Mouse (Mus musculus) limb, embryonic 13.5 days (tissue): Measurements from ENCODE around the gene Il22ra1. TPM values are rescaled to one million over a fixed set of nuclear protein-coding genes. Genes with fewer than 3 reads are reported as not detected.

Experiments
- ATAC-seq: fragments of 200-750 bp; cut with Nextera tagmentation; 2 replicates; pipeline ENCODE4 v1.8.0; 2017; ENCODE audit warnings: low read depth, moderate number of reproducible peaks, moderate TSS enrichment; ENCODE audit not compliant: low FRiP score
- H3K27ac ChIP-seq: fragments of 300-500 bp; sonication (generic); 2 replicates; pipeline ENCODE4 v1.5.1; 2015; ENCODE audit warnings: inconsistent platforms, mild to moderate bottlenecking, moderate library complexity
- H3K27me3 ChIP-seq: fragments of 300-500 bp; sonication (generic); 2 replicates; pipeline ENCODE4 v1.6.1; 2015; ENCODE audit warnings: mild to moderate bottlenecking, inconsistent platforms
- H3K36me3 ChIP-seq: fragments of 300-500 bp; sonication (generic); 2 replicates; pipeline ENCODE4 v1.6.1; 2015; ENCODE audit warnings: inconsistent platforms, mild to moderate bottlenecking, moderate library complexity
- H3K4me1 ChIP-seq: fragments of 300-500 bp; sonication (generic); 2 replicates; pipeline ENCODE4 v1.6.1; 2015; ENCODE audit warnings: inconsistent platforms
- H3K4me2 ChIP-seq: fragments of 300-500 bp; sonication (generic); replicated peaks from 2 replicates; pipeline ENCODE4 v1.6.1; 2015; ENCODE audit warnings: inconsistent platforms, mild to moderate bottlenecking, moderate library complexity
- H3K4me3 ChIP-seq: fragments of 300-500 bp; sonication (generic); 2 replicates; pipeline ENCODE4 v1.5.1; 2015; ENCODE audit warnings: moderate library complexity, mild to moderate bottlenecking, inconsistent platforms
- H3K9ac ChIP-seq: fragments of 300-500 bp; sonication (generic); 2 replicates; pipeline ENCODE4 v1.6.1; 2015; ENCODE audit warnings: mild to moderate bottlenecking, inconsistent platforms
- H3K9me3 ChIP-seq: fragments of 300-500 bp; sonication (generic); 2 replicates; pipeline ENCODE4 v1.6.1; 2016; ENCODE audit warnings: inconsistent platforms
- WGBS: fragments of 180-500 bp; shearing (Covaris S2); methylation state at CpG from one replicate; pipeline ENCODE4 v1.1.7; 2015; 5-methylcytosine and 5-hydroxymethylcytosine counted together
- polyA plus RNA-seq: library from polyadenylated mRNA; unstranded; fragments of >200 nt; fragmentation: Nextera tagmentation; extraction: Ambion mirVana; gene quantifications from 2 replicates; pipeline ENCODE4 v1.2.1, GENCODE M21; 2015

Il22ra1 gene
- polyA plus RNA-seq, 1 experiment from 2014 or later: not detected

GRCm38 (mm10) chr4:135738237-135738636, 10.3 kb downstream of the Il22ra1 start:
- H3K27me3 ChIP-seq: no peaks in the 10 kb centered on the region
- H3K4me1 ChIP-seq: peaks cover 10% of the 10 kb centered on the region; the same call in 1 of the 2 replicates
- H3K9me3 ChIP-seq: peaks cover 3% of the 10 kb centered on the region; the same call in 1 of the 2 replicates
- no peaks in the 10 kb centered on the region for H3K36me3 ChIP-seq
- H3K27ac ChIP-seq: no peak overlapping the region
- 29% methylated on average over 5 of the region's 5 CpGs for WGBS
- no peak overlapping the region for H3K4me3 ChIP-seq
- H3K9ac ChIP-seq: no peak overlapping the region
- H3K4me2 ChIP-seq: no peak overlapping the region
- no peak for ATAC-seq

GRCm38 (mm10) chr4:135739148-135739547, 11.2 kb downstream of the Il22ra1 start:
- H3K4me1 ChIP-seq: peaks cover 17% of the 10 kb centered on the region; the same call in 1 of the 2 replicates
- no peak overlapping the region for H3K27ac ChIP-seq
- peaks cover 3% of the 10 kb centered on the region; the same call in 1 of the 2 replicates for H3K9me3 ChIP-seq
- H3K4me2 ChIP-seq: no peak overlapping the region
- H3K27me3 ChIP-seq: no peaks in the 10 kb centered on the region
- H3K36me3 ChIP-seq: no peaks in the 10 kb centered on the region
- no peak overlapping the region for H3K9ac ChIP-seq
- WGBS: 50% methylated on average over 7 of the region's 7 CpGs
- no peak overlapping the region for H3K4me3 ChIP-seq
- ATAC-seq: no peak

- no peak for ATAC-seq
- peaks cover 17% of the 10 kb centered on the region; the same call in 1 of the 2 replicates for H3K4me1 ChIP-seq
- no peak overlapping the region for H3K9ac ChIP-seq
- H3K4me2 ChIP-seq: no peak overlapping the region
- no peak overlapping the region for H3K27ac ChIP-seq
- no peaks in the 10 kb centered on the region for H3K36me3 ChIP-seq
- no peaks in the 10 kb centered on the region for H3K27me3 ChIP-seq
- WGBS: 84% methylated on average over 14 of the region's 14 CpGs
- no peaks in the 10 kb centered on the region for H3K9me3 ChIP-seq
- no peak overlapping the region for H3K4me3 ChIP-seq
Measured at GRCm38 (mm10) chr4:135739672-135740071, 11.7 kb downstream of the Il22ra1 start.

GRCm38 (mm10) chr4:135743520-135743919, 15.5 kb downstream of the Il22ra1 start:
- no peak for ATAC-seq

GRCm38 (mm10) chr4:135744726-135745448, 16.9 kb downstream of the Il22ra1 start:
- H3K4me3 ChIP-seq: no peak overlapping the region
- WGBS: 55% methylated on average over 16 of the region's 16 CpGs
- H3K36me3 ChIP-seq: no peaks in the 10 kb centered on the region
- no peak overlapping the region for H3K27ac ChIP-seq
- no peak overlapping the region for H3K4me2 ChIP-seq
- no peak overlapping the region for H3K9ac ChIP-seq
- no peak for ATAC-seq
- no peaks in the 10 kb centered on the region for H3K27me3 ChIP-seq
- H3K9me3 ChIP-seq: no peaks in the 10 kb centered on the region
- peaks cover 7% of the 10 kb centered on the region; the same call in 1 of the 2 replicates for H3K4me1 ChIP-seq

More at GRCm38 (mm10) chr4:135743520-135743919, 15.5 kb downstream of the Il22ra1 start:
- Histone ChIP-seq H3K36me3 (no peaks in the 10 kb centered on the region), H3K9me3 (no peaks in the 10 kb centered on the region), H3K4me2 (no peak overlapping the region), H3K9ac (no peak overlapping the region), H3K27me3 (no peaks in the 10 kb centered on the region), H3K4me1 (peaks cover 10% of the 10 kb centered on the region; the same call in 1 of the 2 replicates), H3K4me3 (no peak overlapping the region), H3K27ac (no peak overlapping the region)
- WGBS: 14% methylated on average over 6 of the region's 6 CpGs

GRCm38 (mm10) chr4:135745613-135746012, 17.6 kb downstream of the Il22ra1 start:
- Histone ChIP-seq H3K4me2 (no peak overlapping the region), H3K27ac (no peak overlapping the region), H3K27me3 (no peaks in the 10 kb centered on the region), H3K9ac (no peak overlapping the region), H3K36me3 (no peaks in the 10 kb centered on the region), H3K9me3 (no peaks in the 10 kb centered on the region), H3K4me3 (no peak overlapping the region), H3K4me1 (peaks cover 7% of the 10 kb centered on the region; the same call in 1 of the 2 replicates)
- 76% methylated on average over 10 of the region's 10 CpGs for WGBS
- ATAC-seq: no peak

- Histone ChIP-seq H3K36me3 (no peaks in the 10 kb centered on the region), H3K27ac (no peak overlapping the region), H3K27me3 (no peaks in the 10 kb centered on the region), H3K4me2 (no peak overlapping the region), H3K9me3 (peaks cover 14% of the 10 kb centered on the region), H3K4me3 (no peak overlapping the region), H3K4me1 (no peaks in the 10 kb centered on the region), H3K9ac (no peak overlapping the region)
- 77% methylated on average over 8 of the region's 8 CpGs for WGBS
- no peak for ATAC-seq
Measured at GRCm38 (mm10) chr4:135750896-135751295, 22.9 kb downstream of the Il22ra1 start.

- no peaks in the 10 kb centered on the region for H3K36me3 ChIP-seq
- no peak; the same call in 1 of the 2 replicates for ATAC-seq
- 70% methylated on average over 7 of the region's 7 CpGs for WGBS
Measured at GRCm38 (mm10) chr4:135752106-135752778, 24.3 kb downstream of the Il22ra1 start.

GRCm38 (mm10) chr4:135752779-135753164, 24.8 kb downstream of the Il22ra1 start:
- H3K36me3 ChIP-seq: no peaks in the 10 kb centered on the region
- H3K4me3 ChIP-seq: no peak overlapping the region
- H3K9me3 ChIP-seq: peaks cover 14% of the 10 kb centered on the region
- WGBS: 50% methylated on average over 8 of the region's 8 CpGs
- no peak for ATAC-seq
- H3K27me3 ChIP-seq: no peaks in the 10 kb centered on the region
- no peak overlapping the region for H3K9ac ChIP-seq
- H3K4me2 ChIP-seq: no peak overlapping the region
- no peaks in the 10 kb centered on the region for H3K4me1 ChIP-seq
- no peak overlapping the region for H3K27ac ChIP-seq

More at GRCm38 (mm10) chr4:135752106-135752778, 24.3 kb downstream of the Il22ra1 start:
- Histone ChIP-seq H3K27me3 (no peaks in the 10 kb centered on the region), H3K9ac (no peak overlapping the region), H3K27ac (no peak overlapping the region), H3K4me2 (no peak overlapping the region), H3K4me1 (no peaks in the 10 kb centered on the region), H3K9me3 (peaks cover 14% of the 10 kb centered on the region), H3K4me3 (no peak overlapping the region)

GRCm38 (mm10) chr4:135758331-135758730, 30.4 kb downstream of the Il22ra1 start:
- H3K4me3 ChIP-seq: no peak overlapping the region
- no peak overlapping the region for H3K9ac ChIP-seq
- peaks cover 14% of the 10 kb centered on the region for H3K9me3 ChIP-seq
- ATAC-seq: no peak
- WGBS: 32% methylated on average over 4 of the region's 4 CpGs
- no peaks in the 10 kb centered on the region for H3K36me3 ChIP-seq
- H3K4me2 ChIP-seq: no peak overlapping the region
- H3K27ac ChIP-seq: no peak overlapping the region
- H3K4me1 ChIP-seq: peaks cover 12% of the 10 kb centered on the region; the same call in 1 of the 2 replicates
- H3K27me3 ChIP-seq: peaks cover 10% of the 10 kb centered on the region; the same call in 1 of the 2 replicates

- no peak overlapping the region for H3K9ac ChIP-seq
- peaks cover 12% of the 10 kb centered on the region; the same call in 1 of the 2 replicates for H3K4me1 ChIP-seq
- H3K4me3 ChIP-seq: no peak overlapping the region
- peaks cover 10% of the 10 kb centered on the region; the same call in 1 of the 2 replicates for H3K27me3 ChIP-seq
- 54% methylated on average over 6 of the region's 6 CpGs for whole genome bisulfite sequencing
- no peak for ATAC-seq
- no peaks in the 10 kb centered on the region for H3K36me3 ChIP-seq
- H3K9me3 ChIP-seq: peaks cover 10% of the 10 kb centered on the region
- no peak overlapping the region for H3K27ac ChIP-seq
- H3K4me2 ChIP-seq: no peak overlapping the region
Measured at GRCm38 (mm10) chr4:135758825-135759224, 30.9 kb downstream of the Il22ra1 start.

- no peak within 1 kb of the TSS for H3K4me2 ChIP-seq
- H3K4me1 ChIP-seq: peaks cover 12% of the 10 kb centered on the region; the same call in 1 of the 2 replicates
- H3K9ac ChIP-seq: no peak within 1 kb of the TSS
- peak; percentile 13; the same call in 1 of the 2 replicates for ATAC-seq
- H3K36me3 ChIP-seq: no peaks in the 10 kb centered on the region
- WGBS: 65% methylated on average over 10 of the region's 10 CpGs
- no peak within 1 kb of the TSS for H3K27ac ChIP-seq
- H3K27me3 ChIP-seq: peaks cover 10% of the 10 kb centered on the region; the same call in 1 of the 2 replicates
- no peak within 1 kb of the TSS; the same call in 1 of the 2 replicates for H3K4me3 ChIP-seq
- peaks cover 4% of the 10 kb centered on the region for H3K9me3 ChIP-seq
Measured at GRCm38 (mm10) chr4:135759356-135759976, 31.5 kb downstream of the Il22ra1 start, which contains the start of gene Myom3. Gene Myom3, plus strand, starts transcription at chr4:135759715.
